Mouse (Mus musculus) liver, embryonic 11.5 days (tissue): ENCODE results near the gene Pheta1. TPM values are rescaled to one million over a fixed set of nuclear protein-coding genes. Genes with fewer than 3 reads are reported as not detected.
"Not testable (repeated sequence)": the region's sequence is repeated elsewhere in the genome, so short reads cannot be mapped to it uniquely, and the experiment has no call there.

Experiments
- ATAC-seq: fragments of 200-750 bp; cut with Nextera tagmentation; replicated peaks from 2 replicates; pipeline ENCODE4 v1.8.0; 2017; ENCODE audit warnings: moderate number of reproducible peaks, mild to moderate bottlenecking, moderate TSS enrichment, moderate library complexity; ENCODE audit not compliant: low FRiP score
- DNase-seq: peaks from one replicate; pipeline ENCODE4 v3.0.0-alpha.2; 2017; ENCODE audit warnings: low spot score
- H3K27ac ChIP-seq: fragments of 300-500 bp; sonication (generic); 2 replicates; pipeline ENCODE4 v1.5.1; 2014; ENCODE audit warnings: mild to moderate bottlenecking, low read depth, low read length, control low read depth
- H3K27me3 ChIP-seq: fragments of 300-500 bp; sonication (generic); replicated peaks from 2 replicates; pipeline ENCODE4 v1.6.1; 2014; ENCODE audit warnings: low read length, mixed read lengths; ENCODE audit not compliant: control insufficient read depth, insufficient read depth
- H3K36me3 ChIP-seq: fragments of 300-500 bp; sonication (generic); 2 replicates; pipeline ENCODE4 v1.6.1; 2014; ENCODE audit warnings: mild to moderate bottlenecking, low read length, moderate library complexity, mixed read lengths; ENCODE audit not compliant: control insufficient read depth, insufficient read depth
- H3K4me1 ChIP-seq: fragments of 300-500 bp; sonication (generic); replicated peaks from 2 replicates; pipeline ENCODE4 v1.6.1; 2014; ENCODE audit warnings: low read length, mixed read lengths; ENCODE audit not compliant: control insufficient read depth, insufficient read depth
- H3K4me2 ChIP-seq: fragments of 300-500 bp; sonication (generic); 2 replicates; pipeline ENCODE4 v1.6.1; 2014; ENCODE audit warnings: mild to moderate bottlenecking, control low read depth, moderate library complexity
- H3K4me3 ChIP-seq: fragments of 300-500 bp; sonication (generic); 2 replicates; pipeline ENCODE4 v1.5.1; 2014; ENCODE audit warnings: low read depth, low read length, control low read depth
- H3K9ac ChIP-seq: fragments of 300-500 bp; sonication (generic); 2 replicates; pipeline ENCODE4 v1.6.1; 2014; ENCODE audit warnings: low read depth, low read length, control low read depth
- H3K9me3 ChIP-seq: fragments of 300-500 bp; sonication (generic); 2 replicates; pipeline ENCODE4 v1.6.1; 2016; ENCODE audit warnings: low read length, inconsistent platforms, mixed read lengths; ENCODE audit not compliant: control insufficient read depth
- WGBS: fragments of 180-500 bp; shearing (Covaris S2); extraction: QIAGEN DNeasy Blood & Tissue Kit; methylation state at CpG from one replicate; pipeline ENCODE4 v1.1.7; 2014; 5-methylcytosine and 5-hydroxymethylcytosine counted together
- polyA plus RNA-seq: library from polyadenylated mRNA; unstranded; fragments of >200 nt; fragmentation: Nextera tagmentation; extraction: Ambion mirVana; gene quantifications from 2 replicates; pipeline ENCODE4 v1.2.1, GENCODE M21; 2014

Gene Pheta1
- polyA plus RNA-seq, 1 experiment from 2014 or later: 13.7 TPM

DNA sequence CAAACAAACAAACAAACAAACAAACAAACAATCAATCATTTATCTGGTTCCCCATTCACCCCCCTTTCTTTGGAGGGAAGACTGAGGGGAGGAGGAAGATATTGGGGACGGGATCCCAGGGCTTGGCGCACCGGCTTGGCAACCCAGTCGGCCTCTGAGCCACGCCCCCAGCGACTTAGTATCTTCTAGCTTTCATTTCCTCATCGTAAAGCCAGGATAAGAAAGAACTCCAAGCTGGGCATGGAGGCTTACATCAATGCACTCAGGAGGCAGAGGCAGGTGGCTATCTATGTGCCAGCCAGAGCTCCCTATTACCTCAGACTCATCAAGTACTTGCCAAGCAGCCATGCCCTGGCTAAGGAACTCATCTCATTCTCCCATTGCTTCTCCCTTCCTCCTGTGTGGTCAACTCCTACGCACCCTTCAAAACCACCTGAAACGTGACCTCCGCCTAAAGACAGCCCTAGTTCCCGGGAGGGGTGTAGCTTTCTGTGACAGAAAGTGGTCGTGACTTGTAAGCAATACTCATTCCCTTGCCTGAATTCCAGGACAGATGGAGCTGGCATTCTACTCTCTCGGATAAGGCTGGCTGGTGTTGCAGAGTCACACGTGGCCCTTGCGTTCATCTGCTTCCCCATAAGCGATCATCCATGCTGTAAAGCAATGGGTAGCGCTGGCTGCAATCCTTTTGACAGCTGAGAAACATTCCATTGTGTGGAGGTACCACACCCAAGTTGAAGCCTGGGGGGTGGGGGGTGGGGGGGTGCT is 5.5 kb upstream of the Pheta1 start:
- peaks cover 20% of the 10 kb centered on the region for H3K4me1 ChIP-seq
- H3K27me3 ChIP-seq: peaks cover 24% of the 10 kb centered on the region

DNA sequence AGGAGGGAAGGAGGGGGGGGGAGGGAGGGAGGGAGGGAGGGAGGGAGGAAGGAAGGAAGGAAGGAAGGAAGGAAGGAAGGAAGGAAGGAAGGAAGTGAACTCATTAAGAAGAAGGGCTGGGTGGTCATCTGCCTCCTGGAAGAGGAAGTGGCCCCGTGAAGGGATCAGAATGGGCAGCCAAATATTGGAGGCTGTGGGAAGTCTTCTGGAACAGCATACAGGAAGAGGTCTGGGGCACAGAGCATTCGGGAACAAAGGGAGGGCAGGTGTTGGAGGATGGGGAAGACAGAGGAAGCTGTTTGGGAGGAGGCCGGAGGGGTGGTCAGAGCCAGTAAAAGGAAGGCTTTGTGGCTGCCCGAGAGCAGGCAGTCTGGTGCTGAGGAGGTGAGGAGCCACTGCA is 3.4 kb upstream of the Pheta1 start:
- Histone ChIP-seq H3K9me3 (no peaks in the 10 kb centered on the region), H3K36me3 (no peaks in the 10 kb centered on the region), H3K4me1 (peaks cover 16% of the 10 kb centered on the region), H3K4me3 (no peak overlapping the region), H3K27me3 (peaks cover 24% of the 10 kb centered on the region), H3K27ac (no peak overlapping the region), H3K9ac (no peak overlapping the region), H3K4me2 (no peak overlapping the region)
- 20% methylated on average over 4 of the region's 4 CpGs for WGBS
- ATAC-seq (no peak), DNase-seq (no peak)

More for the DNA sequence above, 5.5 kb upstream of the Pheta1 start:
- no peak overlapping the region; the same call in 1 of the 2 replicates for H3K9ac ChIP-seq
- H3K4me3 ChIP-seq: peak overlapping the region; percentile 61
- no peak for ATAC-seq
- no peak for DNase-seq
- no peaks in the 10 kb centered on the region for H3K9me3 ChIP-seq
- 16% methylated on average over 17 of the region's 17 CpGs for WGBS
- no peak overlapping the region for H3K27ac ChIP-seq
- no peaks in the 10 kb centered on the region for H3K36me3 ChIP-seq
- H3K4me2 ChIP-seq: peak overlapping the region; percentile 94

GRCm38 (mm10) chr5:121846322-121846721 is 2.5 kb upstream of the Pheta1 start:
- Histone ChIP-seq H3K9me3 (no peaks in the 10 kb centered on the region), H3K27ac (no peak overlapping the region), H3K9ac (no peak overlapping the region), H3K4me2 (no peak overlapping the region), H3K36me3 (peaks cover under 1% of the 10 kb centered on the region; the same call in 1 of the 2 replicates), H3K4me3 (no peak overlapping the region), H3K4me1 (peaks cover 22% of the 10 kb centered on the region), H3K27me3 (peaks cover 24% of the 10 kb centered on the region)
- no peak for DNase-seq
- no peak for ATAC-seq
- 69% methylated on average over 11 of the region's 11 CpGs for whole genome bisulfite sequencing

- WGBS: 62% methylated on average over 3 of the region's 3 CpGs
Measured at GRCm38 (mm10) chr5:121847269-121847668, 1.5 kb upstream of the Pheta1 start.

DNA sequence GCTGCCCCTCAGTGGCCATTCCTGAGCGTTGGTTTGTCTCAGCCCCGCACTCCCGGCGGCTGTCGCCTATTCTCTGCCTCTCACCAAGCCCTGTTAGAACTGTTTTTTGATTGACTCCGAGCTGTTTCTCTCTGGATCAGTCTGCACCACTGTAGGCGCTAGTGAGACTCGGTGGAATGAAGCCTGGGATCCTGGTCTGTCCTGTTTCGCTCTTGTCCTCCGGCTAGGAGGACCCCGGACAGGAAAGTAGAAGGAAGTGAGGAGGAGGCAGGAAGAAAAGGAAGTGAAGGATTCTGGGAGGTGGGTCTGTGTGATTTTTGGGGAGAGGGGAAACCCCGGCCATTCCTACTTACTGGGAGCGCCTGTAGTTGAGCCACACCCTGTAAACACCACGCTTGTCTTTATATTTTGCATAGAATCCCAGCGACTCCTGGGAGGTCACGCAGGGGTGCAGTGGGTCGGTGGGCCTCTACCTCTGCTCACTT is 707 bp upstream of the Pheta1 start:
- H3K9ac ChIP-seq: peak overlapping the region; percentile 52
- H3K4me2 ChIP-seq: peak overlapping the region; percentile 76
- peak; percentile 57 for ATAC-seq
- H3K4me3 ChIP-seq: peak overlapping the region; percentile 86
- DNase-seq: peak; percentile 74
- WGBS: under 1% methylated on average over 17 of the region's 17 CpGs
- no peaks in the 10 kb centered on the region for H3K9me3 ChIP-seq
- H3K4me1 ChIP-seq: peaks cover 18% of the 10 kb centered on the region
- H3K36me3 ChIP-seq: peaks cover 7% of the 10 kb centered on the region
- peak overlapping the region; percentile 5; the same call in 1 of the 2 replicates for H3K27ac ChIP-seq
- H3K27me3 ChIP-seq: peaks cover 21% of the 10 kb centered on the region

More at GRCm38 (mm10) chr5:121847269-121847668, 1.5 kb upstream of the Pheta1 start:
- Histone ChIP-seq H3K4me1 (peaks cover 22% of the 10 kb centered on the region), H3K27me3 (peaks cover 24% of the 10 kb centered on the region)
- H3K9me3 ChIP-seq, DNase-seq, H3K4me2 ChIP-seq, H3K9ac ChIP-seq, ATAC-seq, H3K27ac ChIP-seq, H3K36me3 ChIP-seq, H3K4me3 ChIP-seq: not testable (repeated sequence)

- Histone ChIP-seq H3K4me3 (peak overlapping the region; percentile 86), H3K36me3 (peaks cover 12% of the 10 kb centered on the region), H3K9ac (peak overlapping the region; percentile 73), H3K4me1 (peaks cover 15% of the 10 kb centered on the region), H3K9me3 (no peaks in the 10 kb centered on the region), H3K27me3 (peaks cover 8% of the 10 kb centered on the region; the same call in 1 of the 2 replicates), H3K4me2 (peak overlapping the region; percentile 76), H3K27ac (no peak overlapping the region)
- DNase-seq (no peak), ATAC-seq (no peak)
- WGBS: 38% methylated on average over 20 of the region's 20 CpGs
Measured at GRCm38 (mm10) chr5:121849478-121850349, 930 bp downstream of the Pheta1 start.

DNA sequence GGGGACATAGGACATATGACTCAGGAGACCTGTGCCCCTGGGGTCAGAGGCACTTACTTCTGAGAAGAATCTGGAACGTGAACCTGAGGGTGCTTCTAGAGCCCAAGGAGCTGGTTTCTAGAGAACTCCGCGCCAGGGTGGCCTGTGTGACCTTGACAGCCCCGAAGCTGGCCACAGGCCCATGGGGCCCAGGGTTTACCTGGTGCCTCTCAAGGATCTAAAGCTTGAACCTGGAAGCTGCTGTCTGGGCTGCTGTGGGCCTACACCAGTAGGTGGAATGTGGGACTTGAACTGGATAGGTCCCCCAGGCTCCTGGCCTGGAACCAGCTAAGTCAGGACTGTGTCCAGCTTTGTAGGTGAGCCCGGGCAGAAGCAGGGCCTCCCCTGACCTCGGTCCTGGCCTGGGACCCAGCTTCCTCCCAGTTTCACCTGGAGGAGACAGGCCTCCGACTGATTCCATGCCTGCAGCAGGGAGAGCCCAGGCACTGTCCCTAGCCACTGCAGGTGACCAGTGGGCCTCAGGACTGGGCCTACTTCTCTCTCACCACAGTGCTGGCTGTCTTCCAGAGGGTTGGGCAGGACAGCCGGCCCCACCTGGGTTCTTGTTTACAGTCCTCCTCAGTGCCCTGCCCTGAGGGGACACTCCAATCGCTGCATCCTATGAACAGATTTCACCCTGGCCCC is 4.7 kb downstream of the Pheta1 start:
- Histone ChIP-seq H3K4me1 (peaks cover 13% of the 10 kb centered on the region), H3K27ac (no peak overlapping the region), H3K9me3 (no peaks in the 10 kb centered on the region), H3K4me2 (no peak overlapping the region), H3K27me3 (no peaks in the 10 kb centered on the region), H3K9ac (no peak overlapping the region), H3K4me3 (no peak overlapping the region), H3K36me3 (peaks cover 12% of the 10 kb centered on the region)
- ATAC-seq (no peak), DNase-seq (no peak)
- 87% methylated on average over 9 of the region's 9 CpGs for WGBS

DNA sequence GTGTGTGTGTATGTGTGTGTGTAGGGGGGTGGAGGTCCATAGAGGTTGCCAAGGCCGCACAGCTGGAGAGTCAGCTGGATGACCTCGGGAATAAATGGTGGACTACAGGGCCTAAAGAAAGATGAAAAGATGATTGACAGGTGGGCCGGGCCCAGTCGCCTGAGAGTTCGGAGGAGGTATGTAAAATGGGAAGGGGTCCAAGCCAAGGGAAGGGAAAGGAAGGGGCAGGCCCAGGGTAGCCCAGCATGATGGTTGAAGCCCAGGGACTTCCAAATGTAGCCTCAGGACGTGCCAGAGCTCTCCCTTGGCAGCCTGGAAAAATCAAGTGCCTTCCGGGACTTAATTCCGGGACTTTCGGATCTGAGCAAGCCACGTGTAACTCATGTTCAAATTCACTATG is 6.0 kb downstream of the Pheta1 start:
- no peak overlapping the region for H3K4me3 ChIP-seq
- H3K27ac ChIP-seq: no peak overlapping the region
- no peaks in the 10 kb centered on the region for H3K27me3 ChIP-seq
- no peak overlapping the region for H3K9ac ChIP-seq
- no peak overlapping the region for H3K4me2 ChIP-seq
- WGBS: 87% methylated on average over 10 of the region's 10 CpGs
- DNase-seq: no peak
- H3K4me1 ChIP-seq: peaks cover 9% of the 10 kb centered on the region
- H3K9me3 ChIP-seq: no peaks in the 10 kb centered on the region
- ATAC-seq: no peak
- peaks cover 12% of the 10 kb centered on the region for H3K36me3 ChIP-seq
